Mouse (Mus musculus) limb, embryonic 15.5 days (tissue): ENCODE measurements around the gene Vti1a. TPM values are rescaled to one million over a fixed set of nuclear protein-coding genes. Genes with fewer than 3 reads are reported as not detected.

Experiments used
- ATAC-seq: fragments of 200-750 bp; cut with Nextera tagmentation; 2 replicates; pipeline ENCODE4 v1.8.0; 2017; ENCODE audit warnings: low read depth, moderate TSS enrichment; ENCODE audit not compliant: insufficient number of reproducible peaks, low FRiP score, low TSS enrichment
- H3K27ac ChIP-seq: fragments of 300-500 bp; sonication (generic); 2 replicates; pipeline ENCODE4 v1.5.1; 2015; ENCODE audit warnings: moderate library complexity, mild to moderate bottlenecking, inconsistent platforms
- H3K27me3 ChIP-seq: fragments of 300-500 bp; sonication (generic); 2 replicates; pipeline ENCODE4 v1.6.1; 2015; ENCODE audit warnings: inconsistent platforms
- H3K36me3 ChIP-seq: fragments of 300-500 bp; sonication (generic); 2 replicates; pipeline ENCODE4 v1.6.1; 2015; ENCODE audit warnings: inconsistent platforms
- H3K4me1 ChIP-seq: fragments of 300-500 bp; sonication (generic); 2 replicates; pipeline ENCODE4 v1.6.1; 2015; ENCODE audit warnings: inconsistent platforms
- H3K4me2 ChIP-seq: fragments of 300-500 bp; sonication (generic); 2 replicates; pipeline ENCODE4 v1.6.1; 2015; ENCODE audit warnings: mild to moderate bottlenecking, inconsistent platforms
- H3K4me3 ChIP-seq: fragments of 300-500 bp; sonication (generic); 2 replicates; pipeline ENCODE4 v1.5.1; 2015; ENCODE audit warnings: mild to moderate bottlenecking, inconsistent platforms
- H3K9ac ChIP-seq: fragments of 300-500 bp; sonication (generic); 2 replicates; pipeline ENCODE4 v1.6.1; 2015; ENCODE audit warnings: inconsistent platforms
- H3K9me3 ChIP-seq: fragments of 300-500 bp; sonication (generic); 2 replicates; pipeline ENCODE4 v1.6.1; 2016; ENCODE audit warnings: inconsistent platforms
- WGBS: fragments of 180-500 bp; shearing (Covaris S2); methylation state at CpG from one replicate; pipeline ENCODE4 v1.1.7; 2015; 5-methylcytosine and 5-hydroxymethylcytosine counted together
- polyA plus RNA-seq: library from polyadenylated mRNA; unstranded; fragments of >200 nt; fragmentation: Nextera tagmentation; extraction: Ambion mirVana; gene quantifications from 2 replicates; pipeline ENCODE4 v1.2.1, GENCODE M21; 2015

The Vti1a gene
- polyA plus RNA-seq, 1 experiment from 2014 or later: 26.4 TPM

GRCm38 (mm10) chr19:55580152-55580551 lies 264.1 kb downstream of the Vti1a start:
- Histone ChIP-seq H3K9me3 (no peaks in the 10 kb centered on the region), H3K4me2 (no peak overlapping the region), H3K4me3 (no peak overlapping the region), H3K4me1 (peaks cover 25% of the 10 kb centered on the region), H3K9ac (no peak overlapping the region), H3K27ac (no peak overlapping the region), H3K27me3 (0 out of 2 replicates have a peak, but pooled peaks cover 2% of the 10 kb centered on the region), H3K36me3 (no peaks in the 10 kb centered on the region)
- ATAC-seq: no peak
- WGBS: 84% methylated on average over 8 of the region's 8 CpGs

GRCm38 (mm10) chr19:55580667-55581066 lies 264.6 kb downstream of the Vti1a start:
- H3K27me3 ChIP-seq: 0 out of 2 replicates have a peak, but pooled peaks cover 2% of the 10 kb centered on the region
- no peak for ATAC-seq
- no peak overlapping the region for H3K4me3 ChIP-seq
- H3K9ac ChIP-seq: no peak overlapping the region
- no peak overlapping the region for H3K27ac ChIP-seq
- H3K36me3 ChIP-seq: no peaks in the 10 kb centered on the region
- H3K9me3 ChIP-seq: no peaks in the 10 kb centered on the region
- H3K4me1 ChIP-seq: peaks cover 29% of the 10 kb centered on the region
- H3K4me2 ChIP-seq: no peak overlapping the region
- WGBS: 65% methylated on average over 6 of the region's 6 CpGs

GRCm38 (mm10) chr19:55582896-55583653 lies 267.0 kb downstream of the Vti1a start:
- H3K4me1 ChIP-seq: peaks cover 21% of the 10 kb centered on the region

GRCm38 (mm10) chr19:55585270-55586224 lies 269.5 kb downstream of the Vti1a start:
- H3K9ac ChIP-seq: no peak overlapping the region
- peaks cover 26% of the 10 kb centered on the region for H3K4me1 ChIP-seq
- 46% methylated on average over 18 of the region's 18 CpGs for WGBS
- H3K27me3 ChIP-seq: 0 out of 2 replicates have a peak, but pooled peaks cover 2% of the 10 kb centered on the region
- H3K4me3 ChIP-seq: no peak overlapping the region
- H3K9me3 ChIP-seq: no peaks in the 10 kb centered on the region
- no peak for ATAC-seq
- no peak overlapping the region for H3K4me2 ChIP-seq
- H3K27ac ChIP-seq: no peak overlapping the region
- H3K36me3 ChIP-seq: no peaks in the 10 kb centered on the region

More at GRCm38 (mm10) chr19:55582896-55583653, 267.0 kb downstream of the Vti1a start:
- ATAC-seq: no peak
- Histone ChIP-seq H3K4me3 (no peak overlapping the region), H3K9ac (no peak overlapping the region), H3K9me3 (no peaks in the 10 kb centered on the region), H3K4me2 (no peak overlapping the region), H3K27me3 (0 out of 2 replicates have a peak, but pooled peaks cover 2% of the 10 kb centered on the region), H3K36me3 (no peaks in the 10 kb centered on the region), H3K27ac (no peak overlapping the region)
- 50% methylated on average over 13 of the region's 16 CpGs for WGBS

GRCm38 (mm10) chr19:55587638-55588421 lies 271.7 kb downstream of the Vti1a start:
- H3K9me3 ChIP-seq: no peaks in the 10 kb centered on the region
- no peak overlapping the region for H3K9ac ChIP-seq
- H3K27me3 ChIP-seq: 0 out of 2 replicates have a peak, but pooled peaks cover 8% of the 10 kb centered on the region
- H3K4me3 ChIP-seq: no peak overlapping the region
- 55% methylated on average over 14 of the region's 14 CpGs for WGBS
- ATAC-seq: no peak
- no peak overlapping the region for H3K27ac ChIP-seq
- H3K36me3 ChIP-seq: no peaks in the 10 kb centered on the region
- no peak overlapping the region for H3K4me2 ChIP-seq
- H3K4me1 ChIP-seq: peaks cover 27% of the 10 kb centered on the region

- Histone ChIP-seq H3K4me2 (no peak overlapping the region), H3K9me3 (no peaks in the 10 kb centered on the region), H3K4me3 (no peak overlapping the region), H3K4me1 (peaks cover 41% of the 10 kb centered on the region), H3K27me3 (0 out of 2 replicates have a peak, but pooled peaks cover 8% of the 10 kb centered on the region), H3K27ac (no peak overlapping the region), H3K36me3 (no peaks in the 10 kb centered on the region), H3K9ac (no peak overlapping the region)
- no peak; the same call in 1 of the 2 replicates for ATAC-seq
- WGBS: 42% methylated on average over 16 of the region's 16 CpGs
These were observed 273.1 kb downstream of the Vti1a start for GRCm38 (mm10) chr19:55588948-55589896.

- ATAC-seq: no peak
- Histone ChIP-seq H3K36me3 (no peaks in the 10 kb centered on the region), H3K4me1 (peaks cover 49% of the 10 kb centered on the region), H3K4me2 (peak overlapping the region; percentile 32), H3K27me3 (peaks cover 8% of the 10 kb centered on the region; the same call in 1 of the 2 replicates), H3K9me3 (no peaks in the 10 kb centered on the region), H3K4me3 (no peak overlapping the region), H3K27ac (peak overlapping the region; percentile 22; the same call in 1 of the 2 replicates), H3K9ac (no peak overlapping the region)
- 21% methylated on average over 26 of the region's 26 CpGs for WGBS
These were observed 277.0 kb downstream of the Vti1a start for GRCm38 (mm10) chr19:55592876-55593691.

GRCm38 (mm10) chr19:55593729-55594444 lies 277.8 kb downstream of the Vti1a start:
- Histone ChIP-seq H3K9ac (no peak overlapping the region), H3K9me3 (no peaks in the 10 kb centered on the region), H3K4me3 (no peak overlapping the region), H3K27me3 (peaks cover 8% of the 10 kb centered on the region; the same call in 1 of the 2 replicates), H3K4me2 (peak overlapping the region; percentile 32), H3K27ac (0 out of 2 replicates have a peak overlapping the region, but pooled peaks have one; percentile 5), H3K36me3 (no peaks in the 10 kb centered on the region), H3K4me1 (peaks cover 53% of the 10 kb centered on the region)
- no peak for ATAC-seq
- 56% methylated on average over 16 of the region's 16 CpGs for WGBS

- ATAC-seq: no peak
- Histone ChIP-seq H3K9me3 (no peaks in the 10 kb centered on the region), H3K4me1 (peaks cover 53% of the 10 kb centered on the region), H3K27ac (no peak overlapping the region), H3K27me3 (peaks cover 8% of the 10 kb centered on the region; the same call in 1 of the 2 replicates), H3K4me2 (no peak overlapping the region), H3K4me3 (no peak overlapping the region), H3K36me3 (no peaks in the 10 kb centered on the region), H3K9ac (no peak overlapping the region)
- 93% methylated on average over 3 of the region's 3 CpGs for WGBS
These were observed 278.4 kb downstream of the Vti1a start for GRCm38 (mm10) chr19:55594451-55594850.
